Mouse (Mus musculus): ENCODE results near the gene Rasl11a.

Rasl11a gene

DNA sequence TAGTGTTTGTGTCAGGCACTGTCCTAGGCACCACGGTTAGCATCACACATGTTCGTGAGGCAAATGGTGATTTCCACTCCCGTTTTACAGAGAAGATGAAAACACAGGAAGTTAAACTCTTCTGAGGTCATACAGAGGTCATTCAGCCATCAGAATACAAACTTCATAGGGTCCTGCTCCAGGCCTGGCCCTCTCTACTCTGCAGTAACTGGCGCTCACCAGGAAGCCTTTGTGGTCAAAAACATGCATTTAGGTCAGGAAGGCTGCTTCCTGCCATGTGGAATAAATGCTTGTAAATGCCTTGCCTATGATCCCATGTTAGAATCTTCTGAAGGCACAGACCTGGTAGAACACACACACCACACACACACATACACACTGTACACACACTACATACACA lies 20.6 kb downstream of the Rasl11a start:
- ChIA-PET CTCF (no interaction called here), POLR2A (interaction anchor here in 1 of 4 experiments (1.0 kb wide), 1 partner anchor 256 kb away, joined by 3 read pairs; no protein-coding TSS in a partner anchor)

DNA sequence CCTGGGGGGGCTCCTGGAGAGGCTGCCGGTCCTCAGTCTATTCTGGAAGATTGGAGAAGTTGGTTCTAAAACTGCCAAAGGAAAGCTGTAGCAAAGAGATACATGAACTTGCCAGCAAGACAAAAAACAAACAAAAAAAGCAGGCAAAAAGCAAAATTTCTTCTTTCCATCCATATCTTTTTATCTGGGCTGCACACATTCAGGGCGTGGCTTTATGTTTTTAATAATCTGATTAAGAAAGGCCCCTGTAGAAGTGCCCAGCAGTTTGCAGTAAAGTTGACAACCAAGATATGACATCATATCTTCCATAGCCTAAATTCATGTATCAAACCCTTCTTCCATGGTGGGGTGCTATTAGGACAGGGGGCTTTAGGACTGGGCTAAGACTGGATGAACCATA lies 21.4 kb downstream of the Rasl11a start:
- ChIA-PET POLR2A (interaction anchor here in 1 of 4 experiments (0.7 to 1.5 kb wide), 3 partner anchors 44 to 256 kb away, joined by 3 to 4 read pairs (median 4); no protein-coding TSS in a partner anchor), CTCF (interaction anchor here in 2 of 4 experiments (0.5 to 0.7 kb wide), 2 partner anchors 15 to 16 kb away, joined by 3 to 4 read pairs; no protein-coding TSS in a partner anchor)

DNA sequence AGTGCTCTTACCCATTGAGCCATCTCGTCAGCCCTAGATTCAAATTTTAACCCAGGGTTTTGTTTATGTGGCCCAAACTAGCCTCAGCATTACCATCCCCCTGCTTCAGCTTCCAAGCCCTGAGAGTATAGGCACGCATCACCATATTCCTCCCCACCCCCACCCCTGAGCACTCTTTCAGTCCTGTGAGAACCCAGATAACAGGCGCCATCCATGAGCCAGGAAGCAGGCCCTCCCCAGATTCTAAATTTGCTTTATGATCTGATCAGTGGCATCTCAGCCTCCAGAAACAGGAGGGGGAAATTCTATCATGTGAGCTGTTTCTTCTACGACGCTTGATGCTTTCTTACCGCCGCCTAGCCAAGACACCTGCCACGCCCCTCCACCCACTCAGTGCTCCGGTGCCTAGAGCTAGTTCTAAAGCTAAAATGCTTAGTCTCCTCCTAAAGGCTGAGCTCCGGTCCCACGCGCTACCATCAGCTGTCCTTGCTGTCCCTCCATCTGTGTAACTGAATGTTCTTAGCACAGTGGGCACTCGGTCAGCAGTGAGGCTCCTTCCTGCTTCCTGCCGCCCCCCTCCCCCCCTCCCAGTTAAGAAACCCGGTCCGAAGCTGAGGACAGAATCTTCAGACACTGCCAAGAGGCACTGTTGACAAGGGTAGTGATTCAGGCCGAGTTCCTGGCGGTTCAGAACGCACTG lies 22.5 kb downstream of the Rasl11a start:
- CTCF ChIA-PET = interaction anchor here in 3 of 4 experiments (0.6 to 1.1 kb wide), 16 partner anchors 10 to 695 kb away, joined by 3 to 10 read pairs (median 3); partner anchors contain the start of gene Rasl11a (in 1 of the 3)
- POLR2A ChIA-PET = interaction anchor here in 1 of 4 experiments (0.6 to 1.9 kb wide), 11 partner anchors 16 to 192 kb away, joined by 3 to 8 read pairs (median 4); partner anchors contain the start of gene Rasl11a

DNA sequence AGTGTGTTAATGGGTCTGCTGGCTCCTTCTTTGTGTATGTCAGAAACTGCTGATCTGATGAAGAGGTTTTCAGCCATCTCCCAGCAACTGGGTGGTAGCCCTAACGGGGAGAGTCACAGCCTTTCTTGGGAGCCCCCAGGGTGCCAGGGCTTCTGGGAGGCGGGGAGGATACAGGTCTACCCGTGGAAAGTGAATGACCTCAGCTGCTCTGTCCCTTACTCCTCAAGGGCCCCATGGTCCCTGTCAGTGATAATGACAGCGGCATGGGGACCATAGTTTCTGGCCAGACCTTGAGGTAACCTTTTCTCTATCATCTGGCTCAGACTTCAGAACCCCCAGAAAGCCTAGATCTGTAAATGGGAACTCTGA lies 23.1 kb downstream of the Rasl11a start:
- ChIA-PET CTCF (interaction anchor here in 3 of 4 experiments (0.6 to 1.1 kb wide), 12 partner anchors 11 to 217 kb away, joined by 3 to 10 read pairs (median 3); partner anchors contain the start of gene Rasl11a (in 1 of the 3)), POLR2A (interaction anchor here in 1 of 4 experiments (0.6 to 1.9 kb wide), 10 partner anchors 8 to 192 kb away, joined by 3 to 8 read pairs (median 4); partner anchors contain the start of gene Rasl11a)

DNA sequence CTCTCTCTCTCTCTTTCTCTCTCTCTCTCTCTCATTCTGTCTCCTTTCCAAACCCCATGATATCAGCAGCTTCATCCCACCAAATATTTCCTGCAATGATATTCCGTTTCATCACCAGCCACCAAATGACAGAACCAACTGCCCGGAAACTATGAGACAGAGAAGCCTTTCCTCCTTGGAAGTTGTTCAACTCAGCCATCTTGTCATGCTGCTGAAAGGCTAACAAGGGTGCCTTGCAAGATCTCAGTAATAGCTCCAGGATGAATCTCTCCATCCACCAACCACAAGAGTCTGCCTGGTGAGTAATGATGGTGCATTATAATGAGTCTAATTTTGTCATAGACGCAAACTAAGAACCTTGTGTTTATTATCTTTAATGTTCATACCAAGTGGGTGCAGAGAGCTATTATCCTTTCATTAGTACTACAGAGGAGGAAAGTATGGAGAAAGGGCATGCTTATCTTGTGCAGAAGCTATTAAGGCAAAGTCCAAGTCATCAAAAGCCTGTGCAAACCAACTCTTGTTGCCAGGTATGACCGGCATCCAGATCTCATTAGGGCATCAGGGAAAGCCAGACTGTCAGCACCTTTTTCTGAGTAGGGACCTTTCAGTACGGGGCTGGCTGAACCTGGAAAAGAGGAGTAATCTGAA lies 28.2 kb downstream of the Rasl11a start:
- ChIA-PET POLR2A (no interaction called here), CTCF (interaction anchor here in 1 of 4 experiments (0.5 kb wide), 2 partner anchors 12 to 167 kb away, joined by 3 read pairs; no protein-coding TSS in a partner anchor)

DNA sequence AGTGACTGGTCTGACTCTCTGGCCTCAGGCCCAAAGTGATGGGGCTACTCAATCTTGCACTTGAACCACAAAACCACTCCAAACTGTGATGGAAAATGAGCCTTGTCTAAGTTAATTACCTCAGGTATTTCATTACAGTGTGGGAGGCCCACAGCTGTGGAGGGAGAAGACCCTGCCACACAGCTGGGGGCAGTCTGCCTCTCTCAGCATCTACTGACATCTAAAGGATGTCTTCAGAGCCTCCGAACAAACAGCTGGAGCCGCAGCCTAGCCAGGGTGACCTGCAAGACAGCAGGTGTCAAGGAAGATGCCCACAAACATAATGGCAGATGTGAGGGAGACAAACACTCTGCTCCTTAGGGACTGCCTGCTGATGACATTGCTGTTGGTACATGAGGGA lies 31.2 kb downstream of the Rasl11a start:
- POLR2A ChIA-PET = interaction anchor here in 1 of 4 experiments (0.6 kb wide), 1 partner anchor 8 kb away, joined by 3 read pairs; no protein-coding TSS in a partner anchor
- CTCF ChIA-PET = interaction anchor here in 1 of 4 experiments (2.3 kb wide), 1 partner anchor 15 kb away, joined by 8 read pairs; no protein-coding TSS in a partner anchor

DNA sequence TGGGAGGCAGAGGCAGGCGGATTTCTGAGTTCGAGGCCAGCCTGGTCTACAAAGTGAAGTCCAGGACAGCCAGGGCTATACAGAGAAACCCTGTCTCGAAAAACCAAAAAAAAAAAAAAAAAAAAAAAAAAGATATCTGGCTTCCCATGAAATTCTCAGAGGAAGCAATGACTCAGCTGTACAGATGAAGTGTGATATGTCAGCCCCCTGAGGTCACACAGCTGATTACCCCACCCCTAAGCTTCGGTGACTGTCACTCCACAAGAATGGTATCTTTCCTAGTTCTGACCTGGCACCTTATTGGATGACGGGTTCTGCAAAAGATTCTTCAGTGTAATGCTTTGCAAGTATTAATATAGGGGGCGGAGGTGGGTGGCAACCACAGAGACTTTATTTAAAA lies 33.0 kb downstream of the Rasl11a start:
- ChIA-PET CTCF (interaction anchor here in 2 of 4 experiments (0.6 to 2.3 kb wide), 2 partner anchors 13 to 24 kb away, joined by 3 to 8 read pairs; no protein-coding TSS in a partner anchor), POLR2A (interaction anchor here in 1 of 4 experiments (1.9 kb wide), 1 partner anchor 39 kb away, joined by 6 read pairs; no protein-coding TSS in a partner anchor)

DNA sequence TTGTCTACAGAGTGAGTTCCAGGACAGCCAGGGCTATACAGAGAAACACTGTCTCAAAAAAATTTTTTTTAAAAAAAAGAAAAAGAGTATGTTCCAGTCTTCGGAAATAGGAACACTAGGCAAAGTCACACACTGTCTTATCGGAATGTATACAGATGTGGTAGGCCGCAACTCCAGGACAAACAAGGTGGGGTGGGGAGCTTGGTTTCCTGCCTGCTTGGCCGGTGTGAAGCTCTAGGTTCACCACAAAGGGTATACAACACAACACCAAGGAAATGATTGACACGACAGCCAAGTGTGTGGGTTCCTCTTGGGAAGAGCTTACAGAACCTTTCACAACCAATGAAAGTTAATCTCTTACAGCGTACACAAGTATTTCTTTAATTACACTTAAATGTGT lies 37.4 kb downstream of the Rasl11a start:
- ChIA-PET POLR2A (interaction anchor here in 1 of 4 experiments (0.6 kb wide), 1 partner anchor 662 kb away, joined by 5 read pairs; no protein-coding TSS in a partner anchor), CTCF (interaction anchor here in 2 of 4 experiments (0.5 to 0.6 kb wide), 2 partner anchors 174 to 765 kb away, joined by 4 read pairs; no protein-coding TSS in a partner anchor)

DNA sequence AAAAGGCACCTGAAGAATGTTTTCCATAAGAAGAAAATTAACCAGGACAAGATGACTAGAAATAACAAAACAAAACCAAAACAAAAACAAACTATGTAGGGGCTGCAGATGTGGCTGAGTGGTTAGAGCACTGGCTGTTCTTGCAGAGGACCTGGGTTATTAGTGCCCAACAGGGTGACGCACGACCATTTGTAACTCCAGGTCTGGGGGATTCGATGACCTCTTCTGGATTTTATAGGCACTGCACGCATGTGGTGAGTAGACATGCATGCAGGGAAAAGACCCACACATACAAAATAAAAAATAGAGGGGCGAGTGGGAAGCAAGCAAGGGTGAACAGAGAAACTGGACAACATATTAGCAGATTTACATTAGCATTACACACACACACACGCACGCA lies 38.2 kb downstream of the Rasl11a start:
- POLR2A ChIA-PET = no interaction called here
- CTCF ChIA-PET = interaction anchor here in 2 of 4 experiments (0.5 to 1.4 kb wide), 3 partner anchors 15 to 154 kb away, joined by 3 read pairs; no protein-coding TSS in a partner anchor

DNA sequence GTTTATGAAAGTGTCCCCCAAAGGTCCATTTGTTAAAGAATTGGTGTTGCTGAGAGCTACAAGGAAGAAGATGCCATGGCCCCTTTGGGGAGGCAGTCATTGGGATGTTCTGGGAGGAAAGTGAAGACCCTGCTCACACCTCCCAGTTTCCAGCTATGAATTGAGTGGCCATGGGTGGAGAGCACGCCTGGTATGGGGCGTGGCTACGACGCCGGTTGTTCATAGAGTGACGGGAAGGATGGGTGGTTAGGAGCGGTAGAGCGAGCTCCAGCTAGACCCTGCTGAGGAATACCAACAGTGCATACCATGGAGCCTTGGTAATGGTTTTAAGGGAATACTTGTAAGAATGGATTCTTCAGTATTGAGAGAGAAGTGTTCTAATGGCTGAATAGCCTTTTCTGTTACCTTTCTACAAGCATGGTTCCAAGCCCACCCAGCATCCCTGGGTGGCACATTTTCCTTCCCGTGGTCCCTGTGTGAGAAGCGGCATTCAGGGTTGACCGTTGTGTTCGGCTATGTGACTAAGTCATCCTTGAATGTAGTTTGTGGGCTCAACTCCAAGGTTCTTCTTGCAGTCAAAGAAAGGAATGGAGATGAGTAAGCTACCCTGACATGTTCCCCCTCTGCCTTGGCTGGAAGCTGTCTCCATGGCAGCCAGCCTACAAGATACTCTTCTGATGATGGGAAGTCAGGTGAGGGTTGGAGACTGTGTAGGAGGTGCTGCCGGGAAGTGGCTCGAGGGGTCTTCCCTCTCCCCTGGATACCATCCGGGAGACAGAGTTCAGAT lies 38.8 kb downstream of the Rasl11a start:
- POLR2A ChIA-PET = interaction anchor here in 2 of 4 experiments (0.7 to 1.9 kb wide), 2 partner anchors 48 to 267 kb away, joined by 3 to 5 read pairs; no protein-coding TSS in a partner anchor
- CTCF ChIA-PET = interaction anchor here (0.5 to 1.4 kb wide), 8 partner anchors 16 to 307 kb away, joined by 3 to 10 read pairs (median 3); no protein-coding TSS in a partner anchor

DNA sequence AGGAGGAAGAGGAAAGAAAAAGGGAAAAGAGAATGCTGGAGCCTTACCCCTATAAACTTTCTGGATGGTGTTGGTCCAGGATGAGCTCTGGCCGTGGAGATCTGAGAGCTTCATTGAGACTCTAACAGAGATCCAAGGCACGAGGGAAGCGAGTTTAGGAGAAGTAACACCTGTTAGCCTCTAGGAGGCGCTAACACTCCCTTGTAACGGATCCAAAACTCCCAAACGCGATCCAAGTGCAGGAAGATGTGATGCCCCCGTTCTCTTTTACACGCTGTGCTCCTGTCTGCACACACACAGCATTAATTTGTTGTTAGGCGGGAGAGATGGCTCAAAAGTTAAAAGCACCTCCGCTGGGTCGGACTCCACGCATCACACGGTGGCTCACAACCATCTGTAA lies 46.3 kb downstream of the Rasl11a start:
- CTCF ChIA-PET = interaction anchor here (0.5 to 1.5 kb wide), 42 partner anchors 8 to 869 kb away, joined by 3 to 15 read pairs (median 4); partner anchors contain the start of gene Rasl11a (in 1 of the 4)
- POLR2A ChIA-PET = interaction anchor here in 3 of 4 experiments (0.5 to 1.1 kb wide), 7 partner anchors 21 to 635 kb away, joined by 3 to 10 read pairs (median 3); partner anchors contain the start of gene Rasl11a (in 1 of the 3)

DNA sequence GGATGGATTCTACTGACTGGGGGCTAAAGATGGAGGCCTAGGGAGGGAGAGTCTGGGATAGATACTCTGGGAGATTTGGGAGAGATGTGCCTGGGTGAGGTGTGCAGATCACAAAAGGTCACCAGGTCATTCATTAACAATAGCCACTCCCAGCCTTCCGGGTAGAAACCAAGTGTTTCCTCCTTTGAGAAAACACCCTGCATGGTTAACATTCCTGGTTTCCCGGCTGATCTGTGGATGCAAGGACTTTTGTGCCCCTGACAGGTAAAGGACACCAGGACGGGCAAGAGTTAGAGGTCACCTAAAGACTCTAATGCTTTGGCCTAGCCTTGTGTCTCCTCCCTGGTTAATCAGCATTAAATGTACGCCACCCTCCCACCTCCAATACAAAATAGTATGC lies 48.0 kb downstream of the Rasl11a start:
- POLR2A ChIA-PET = no interaction called here
- CTCF ChIA-PET = no interaction called here

DNA sequence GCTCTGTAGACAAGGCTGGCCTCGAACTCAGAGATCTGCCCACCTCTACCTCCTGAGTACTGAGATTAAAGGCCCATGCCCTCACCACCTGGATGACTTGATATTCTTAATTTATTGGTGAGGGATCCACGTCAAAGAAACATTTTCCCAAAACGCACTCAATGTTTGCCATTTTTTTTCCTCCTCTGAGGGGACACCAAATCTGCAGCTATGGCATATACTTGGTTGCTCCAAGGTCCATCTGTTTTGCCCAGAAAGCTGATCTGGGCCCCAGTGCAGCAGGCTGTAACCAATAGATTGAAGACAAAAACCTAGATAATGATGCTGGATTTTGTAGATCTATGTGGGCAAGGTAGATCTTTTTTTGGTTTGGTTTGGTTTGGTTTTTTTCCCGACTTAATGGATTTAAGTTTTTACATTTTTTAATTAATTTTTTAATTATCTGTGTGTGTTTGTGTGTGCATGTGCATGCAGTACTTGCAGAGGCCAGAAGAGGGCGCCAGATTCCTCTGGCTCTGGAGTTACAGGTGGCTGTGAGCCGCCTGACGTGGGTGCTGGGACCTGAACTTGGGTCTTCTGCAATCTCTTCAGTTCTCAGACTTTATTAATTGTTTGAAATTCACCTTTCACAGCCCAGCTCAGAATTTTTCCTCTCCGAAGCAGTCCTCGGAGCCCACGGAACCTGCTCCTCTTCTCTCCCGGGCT lies 48.8 kb downstream of the Rasl11a start:
- POLR2A ChIA-PET = interaction anchor here in 1 of 4 experiments (2.1 kb wide), 1 partner anchor 61 kb away, joined by 5 read pairs; the partner anchor contains the start of gene Rpl21

DNA sequence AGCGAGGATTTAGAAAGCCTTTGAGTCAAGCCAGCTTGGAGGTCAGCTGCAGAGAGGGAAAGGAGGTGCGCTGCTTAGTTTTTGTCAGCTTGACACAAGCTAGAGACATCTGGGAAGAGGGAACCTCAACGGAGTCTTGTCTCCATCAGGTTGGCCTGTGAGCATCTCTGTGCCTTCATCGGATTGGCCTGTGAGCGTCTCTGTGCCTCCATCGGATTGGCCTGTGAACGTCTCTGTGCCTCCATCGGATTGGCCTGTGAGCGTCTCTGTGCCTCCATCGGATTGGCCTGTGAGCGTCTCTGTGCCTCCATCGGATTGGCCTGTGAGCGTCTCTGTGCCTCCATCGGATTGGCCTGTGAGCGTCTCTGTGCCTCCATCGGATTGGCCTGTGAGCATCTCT lies 50.8 kb downstream of the Rasl11a start:
- POLR2A ChIA-PET = interaction anchor here in 1 of 4 experiments (1.5 kb wide), 1 partner anchor 56 kb away, joined by 4 read pairs; no protein-coding TSS in a partner anchor
- CTCF ChIA-PET = interaction anchor here in 3 of 4 experiments (0.5 to 4.0 kb wide), 5 partner anchors 10 to 220 kb away, joined by 3 to 24 read pairs (median 4); no protein-coding TSS in a partner anchor

More for the DNA sequence above, 48.8 kb downstream of the Rasl11a start:
- CTCF ChIA-PET = interaction anchor here in 3 of 4 experiments (0.6 to 4.0 kb wide), 7 partner anchors 11 to 327 kb away, joined by 3 to 24 read pairs (median 4); partner anchors contain the start of gene Usp12 (in 1 of the 3)

DNA sequence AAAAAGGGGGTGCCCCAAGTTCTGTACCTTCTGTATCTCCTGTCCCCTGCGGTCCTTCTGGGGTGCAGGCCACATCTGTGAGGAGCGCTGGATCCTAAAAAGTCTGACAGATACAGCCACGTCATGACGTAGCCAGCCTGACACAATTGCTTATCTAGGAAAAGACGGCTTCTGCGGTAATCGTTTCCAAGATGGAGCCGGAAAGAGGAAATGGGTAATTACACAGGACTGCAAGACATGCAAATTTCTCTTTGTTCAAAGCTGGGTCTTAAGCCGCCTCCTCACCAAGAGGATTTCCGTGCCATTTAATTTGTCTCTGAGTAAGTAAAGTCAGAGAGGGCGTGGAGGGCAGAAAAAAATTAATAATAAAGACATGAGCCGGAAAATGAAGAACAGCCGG lies 52.1 kb downstream of the Rasl11a start:
- ChIA-PET CTCF (interaction anchor here (0.5 to 4.0 kb wide), 8 partner anchors 8 to 1673 kb away, joined by 3 to 24 read pairs (median 3); no protein-coding TSS in a partner anchor), POLR2A (interaction anchor here in 1 of 4 experiments (1.1 to 1.5 kb wide), 5 partner anchors 29 to 222 kb away, joined by 3 to 4 read pairs (median 3); partner anchors contain the start of gene Rasl11a)
